Mouse (Mus musculus) midbrain, postnatal 0 days (tissue): ENCODE measurements around the gene Trpm1. TPM values are rescaled to one million over a fixed set of nuclear protein-coding genes. Genes with fewer than 3 reads are reported as not detected.

Experiments
- ATAC-seq: fragments of 200-750 bp; cut with Nextera tagmentation; 2 replicates; pipeline ENCODE4 v1.8.0; 2017; ENCODE audit warnings: moderate number of reproducible peaks, mild to moderate bottlenecking, moderate TSS enrichment, moderate library complexity; ENCODE audit not compliant: low FRiP score
- DNase-seq: peaks from one replicate; pipeline ENCODE4 v3.0.0-alpha.2; 2015; ENCODE audit warnings: low spot score
- H3K27ac ChIP-seq: fragments of 300-500 bp; sonication (generic); 2 replicates; pipeline ENCODE4 v1.5.1; 2014; ENCODE audit warnings: low read depth, mild to moderate bottlenecking, low read length, mixed read lengths
- H3K27me3 ChIP-seq: fragments of 300-500 bp; sonication (generic); 2 replicates; pipeline ENCODE4 v1.6.1; 2014; ENCODE audit warnings: low read length, control low read depth, mixed read lengths; ENCODE audit not compliant: insufficient read depth
- H3K36me3 ChIP-seq: fragments of 300-500 bp; sonication (generic); 2 replicates; pipeline ENCODE4 v1.6.1; 2014; ENCODE audit warnings: low read length, control low read depth, mixed read lengths; ENCODE audit not compliant: insufficient read depth
- H3K4me1 ChIP-seq: fragments of 300-500 bp; sonication (generic); 2 replicates; pipeline ENCODE4 v1.6.1; 2014; ENCODE audit warnings: mild to moderate bottlenecking, control low read depth, antibody characterized with exemption, low read length, mixed read lengths; ENCODE audit not compliant: insufficient read depth
- H3K4me2 ChIP-seq: fragments of 300-500 bp; sonication (generic); 2 replicates; pipeline ENCODE4 v1.6.1; 2014; ENCODE audit warnings: low read depth, mild to moderate bottlenecking, low read length, mixed read lengths; ENCODE audit not compliant: poor library complexity, severe bottlenecking
- H3K4me3 ChIP-seq: fragments of 300-500 bp; sonication (generic); 2 replicates; pipeline ENCODE4 v1.5.1; 2014; ENCODE audit warnings: low read depth, mild to moderate bottlenecking, low read length, moderate library complexity
- H3K9ac ChIP-seq: fragments of 300-500 bp; sonication (generic); replicated peaks from 2 replicates; pipeline ENCODE4 v1.6.1; 2014; ENCODE audit warnings: mild to moderate bottlenecking, low read length, moderate library complexity, mixed read lengths; ENCODE audit not compliant: poor library complexity, severe bottlenecking
- H3K9me3 ChIP-seq: fragments of 300-500 bp; sonication (generic); 2 replicates; pipeline ENCODE4 v1.6.1; 2016; ENCODE audit warnings: low read length, control low read depth
- CTCF ChIP-seq: IDR thresholded peaks from 2 replicates; pipeline ENCODE4 v1.5.1; 2016; ENCODE audit warnings: antibody characterized with exemption, mild to moderate bottlenecking
- WGBS: fragments of 180-500 bp; shearing (Covaris S2); extraction: QIAGEN DNeasy Blood & Tissue Kit; methylation state at CpG from one replicate; pipeline ENCODE4 v1.1.7; 2014; 5-methylcytosine and 5-hydroxymethylcytosine counted together
- polyA plus RNA-seq: library from polyadenylated mRNA; unstranded; fragments of >200 nt; fragmentation: Nextera tagmentation; extraction: Ambion mirVana; gene quantifications from 2 replicates; pipeline ENCODE4 v1.2.1, GENCODE M21; 2015
- total RNA-seq: library from RNA; depleted of rRNA; stranded (reverse); fragments of >200 nt; gene quantifications from 2 replicates; pipeline ENCODE4 v1.2.3, GENCODE M21; 2014

The Trpm1 gene
- total and polyA plus RNA-seq, 2 experiments from 2014 or later: 0.16 to 0.63 TPM

- Histone ChIP-seq H3K27ac (no peak overlapping the region), H3K4me3 (no peak overlapping the region), H3K9ac (no peak overlapping the region), H3K4me1 (no peaks in the 10 kb centered on the region), H3K36me3 (no peaks in the 10 kb centered on the region), H3K4me2 (no peak overlapping the region), H3K9me3 (no peaks in the 10 kb centered on the region), H3K27me3 (no peaks in the 10 kb centered on the region)
- DNase-seq (peak; percentile 38), ATAC-seq (no peak)
- 58% methylated on average over 5 of the region's 5 CpGs for WGBS
- TF ChIP-seq CTCF: no peak
Measured at GRCm38 (mm10) chr7:64208700-64209099, 55.1 kb downstream of the Trpm1 start.

GRCm38 (mm10) chr7:64212870-64213269 is 59.2 kb downstream of the Trpm1 start:
- H3K36me3 ChIP-seq: no peaks in the 10 kb centered on the region
- H3K4me1 ChIP-seq: no peaks in the 10 kb centered on the region
- no peaks in the 10 kb centered on the region for H3K27me3 ChIP-seq
- no peak overlapping the region for H3K27ac ChIP-seq
- no peak overlapping the region for H3K4me3 ChIP-seq
- no peak for TF ChIP-seq CTCF
- no peak overlapping the region for H3K4me2 ChIP-seq
- DNase-seq: no peak
- H3K9me3 ChIP-seq: no peaks in the 10 kb centered on the region
- H3K9ac ChIP-seq: no peak overlapping the region
- no peak for ATAC-seq
- WGBS: 88% methylated on average over 4 of the region's 4 CpGs

DNA sequence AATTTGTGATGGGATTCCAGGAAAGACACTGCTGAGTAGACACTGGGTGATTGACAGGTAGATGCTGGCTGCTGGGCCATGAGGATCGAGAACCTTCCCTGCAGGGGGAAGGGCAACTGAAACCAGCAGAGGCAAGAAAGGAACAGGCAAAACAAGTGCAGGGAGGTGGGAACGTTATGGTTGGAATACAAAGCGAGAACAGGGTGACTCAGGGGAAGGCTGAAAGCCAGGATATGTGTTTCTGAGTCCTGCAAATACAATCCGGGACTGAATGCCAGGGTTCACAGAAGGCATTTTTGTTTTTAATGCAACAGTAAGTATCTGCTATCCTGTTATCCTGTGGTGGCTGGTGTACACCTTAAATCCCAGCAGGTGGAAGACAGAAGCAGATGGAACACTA is 60.4 kb downstream of the Trpm1 start:
- ATAC-seq: no peak
- no peak for TF ChIP-seq CTCF
- no peak overlapping the region for H3K4me2 ChIP-seq
- no peaks in the 10 kb centered on the region for H3K4me1 ChIP-seq
- H3K4me3 ChIP-seq: no peak overlapping the region
- H3K36me3 ChIP-seq: no peaks in the 10 kb centered on the region
- no peak overlapping the region for H3K27ac ChIP-seq
- H3K9me3 ChIP-seq: no peaks in the 10 kb centered on the region
- DNase-seq: no peak
- 70% methylated on average over 4 of the region's 4 CpGs for WGBS
- no peaks in the 10 kb centered on the region for H3K27me3 ChIP-seq
- H3K9ac ChIP-seq: no peak overlapping the region

GRCm38 (mm10) chr7:64215613-64216012 is 62.0 kb downstream of the Trpm1 start:
- H3K4me2 ChIP-seq: no peak overlapping the region
- WGBS: 87% methylated on average over 4 of the region's 4 CpGs
- no peak overlapping the region for H3K9ac ChIP-seq
- no peaks in the 10 kb centered on the region for H3K9me3 ChIP-seq
- no peak overlapping the region for H3K27ac ChIP-seq
- no peak for DNase-seq
- H3K4me3 ChIP-seq: no peak overlapping the region
- no peak for ATAC-seq
- TF ChIP-seq CTCF: no peak
- H3K36me3 ChIP-seq: no peaks in the 10 kb centered on the region
- H3K27me3 ChIP-seq: no peaks in the 10 kb centered on the region
- H3K4me1 ChIP-seq: no peaks in the 10 kb centered on the region

GRCm38 (mm10) chr7:64217428-64217827 is 63.8 kb downstream of the Trpm1 start:
- 98% methylated on average over 7 of the region's 7 CpGs for whole genome bisulfite sequencing
- no peaks in the 10 kb centered on the region for H3K9me3 ChIP-seq
- TF ChIP-seq CTCF: no peak
- H3K4me1 ChIP-seq: no peaks in the 10 kb centered on the region
- H3K27ac ChIP-seq: no peak overlapping the region
- DNase-seq (no peak), ATAC-seq (no peak)
- no peak overlapping the region for H3K4me3 ChIP-seq
- H3K27me3 ChIP-seq: no peaks in the 10 kb centered on the region
- H3K36me3 ChIP-seq: no peaks in the 10 kb centered on the region
- H3K4me2 ChIP-seq: no peak overlapping the region
- no peak overlapping the region for H3K9ac ChIP-seq

DNA sequence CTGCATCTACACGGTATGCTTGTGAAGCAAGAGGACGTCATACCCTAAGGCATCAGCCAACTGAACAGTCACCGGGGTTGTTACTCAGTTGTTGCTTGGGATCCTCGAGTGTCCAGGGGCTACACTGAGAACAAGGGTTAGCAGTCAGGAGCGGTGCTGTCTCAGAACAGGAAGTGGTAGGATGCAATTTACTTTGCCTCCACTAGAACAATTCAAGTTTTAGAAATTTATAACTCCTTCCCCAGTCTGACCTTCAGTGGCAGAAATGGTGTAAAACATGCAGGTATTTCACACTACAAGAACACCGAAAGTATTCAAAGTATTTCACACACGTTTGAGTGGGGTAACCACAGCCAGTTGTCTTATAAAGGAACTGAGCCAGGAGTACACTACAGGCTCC is 66.1 kb downstream of the Trpm1 start:
- H3K4me2 ChIP-seq: no peak overlapping the region
- H3K9me3 ChIP-seq: no peaks in the 10 kb centered on the region
- H3K9ac ChIP-seq: no peak overlapping the region
- WGBS: 81% methylated on average over 7 of the region's 7 CpGs
- no peak for TF ChIP-seq CTCF
- no peak overlapping the region for H3K27ac ChIP-seq
- H3K4me1 ChIP-seq: no peaks in the 10 kb centered on the region
- no peaks in the 10 kb centered on the region for H3K27me3 ChIP-seq
- no peaks in the 10 kb centered on the region for H3K36me3 ChIP-seq
- ATAC-seq (no peak), DNase-seq (no peak)
- H3K4me3 ChIP-seq: no peak overlapping the region

DNA sequence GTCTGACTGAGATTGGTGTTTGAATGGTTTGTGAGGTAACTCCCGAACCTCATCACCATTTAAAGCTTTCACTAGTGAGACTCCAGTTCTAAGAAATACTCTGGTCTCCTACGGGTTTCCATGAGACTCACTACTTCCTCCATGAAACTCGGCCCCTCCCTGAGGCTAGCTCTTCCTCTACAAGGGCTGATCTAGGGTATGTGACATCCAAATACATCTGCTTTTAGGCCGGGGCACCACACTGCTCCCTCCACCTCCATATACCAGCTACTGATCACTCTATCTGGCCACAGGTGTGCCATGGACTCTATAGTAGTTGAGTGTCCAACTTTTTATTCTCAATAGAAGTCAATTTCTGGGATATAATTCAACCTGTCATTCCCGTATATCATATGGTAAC is 69.6 kb downstream of the Trpm1 start:
- DNase-seq: no peak
- no peaks in the 10 kb centered on the region for H3K27me3 ChIP-seq
- TF ChIP-seq CTCF: no peak
- no peaks in the 10 kb centered on the region for H3K4me1 ChIP-seq
- no peak overlapping the region for H3K27ac ChIP-seq
- 94% methylated on average over 5 of the region's 5 CpGs for WGBS
- H3K36me3 ChIP-seq: no peaks in the 10 kb centered on the region
- no peak overlapping the region for H3K9ac ChIP-seq
- no peaks in the 10 kb centered on the region for H3K9me3 ChIP-seq
- no peak overlapping the region for H3K4me3 ChIP-seq
- H3K4me2 ChIP-seq: no peak overlapping the region
- no peak for ATAC-seq
